Mouse (Mus musculus) embryonic facial prominence, embryonic 14.5 days (tissue): ENCODE data around the gene Ppil2. TPM values are rescaled to one million over a fixed set of nuclear protein-coding genes. Genes with fewer than 3 reads are reported as not detected.

Experiments used
- ATAC-seq: fragments of 200-750 bp; cut with Nextera tagmentation; 2 replicates; pipeline ENCODE4 v1.8.0; 2017; ENCODE audit warnings: low read depth, moderate number of reproducible peaks, moderate TSS enrichment
- DNase-seq: peaks from one replicate; pipeline ENCODE4 v3.0.0-alpha.2; 2015; ENCODE audit warnings: low spot score
- H3K27ac ChIP-seq: fragments of 300-500 bp; sonication (generic); replicated peaks from 2 replicates; pipeline ENCODE4 v1.5.1; 2014; ENCODE audit warnings: low read depth, mild to moderate bottlenecking, low read length, moderate library complexity
- H3K27me3 ChIP-seq: fragments of 300-500 bp; sonication (generic); replicated peaks from 2 replicates; pipeline ENCODE4 v1.6.1; 2014; ENCODE audit warnings: low read length; ENCODE audit not compliant: control insufficient read depth, insufficient read depth
- H3K36me3 ChIP-seq: fragments of 300-500 bp; sonication (generic); 2 replicates; pipeline ENCODE4 v1.6.1; 2014; ENCODE audit warnings: low read length, mixed read lengths; ENCODE audit not compliant: control insufficient read depth, insufficient read depth
- H3K4me1 ChIP-seq: fragments of 300-500 bp; sonication (generic); 2 replicates; pipeline ENCODE4 v1.6.1; 2014; ENCODE audit warnings: antibody characterized with exemption, low read length; ENCODE audit not compliant: control insufficient read depth, insufficient read depth
- H3K4me2 ChIP-seq: fragments of 300-500 bp; sonication (generic); 2 replicates; pipeline ENCODE4 v1.6.1; 2014; ENCODE audit warnings: low read depth, mild to moderate bottlenecking, low read length, moderate library complexity, mixed read lengths
- H3K4me3 ChIP-seq: fragments of 300-500 bp; sonication (generic); 2 replicates; pipeline ENCODE4 v1.5.1; 2014; ENCODE audit warnings: low read depth, mild to moderate bottlenecking, low read length
- H3K9ac ChIP-seq: fragments of 300-500 bp; sonication (generic); 2 replicates; pipeline ENCODE4 v1.6.1; 2014; ENCODE audit warnings: low read depth, mild to moderate bottlenecking, low read length, moderate library complexity, mixed read lengths
- H3K9me3 ChIP-seq: fragments of 300-500 bp; sonication (generic); 2 replicates; pipeline ENCODE4 v1.6.1; 2016; ENCODE audit warnings: low read length; ENCODE audit not compliant: control insufficient read depth
- WGBS: fragments of 180-500 bp; shearing (Covaris S2); extraction: QIAGEN DNeasy Blood & Tissue Kit; methylation state at CpG from one replicate; pipeline ENCODE4 v1.1.7; 2014; 5-methylcytosine and 5-hydroxymethylcytosine counted together
- polyA plus RNA-seq: library from polyadenylated mRNA; unstranded; fragments of >200 nt; fragmentation: Nextera tagmentation; extraction: Ambion mirVana; gene quantifications from 2 replicates; pipeline ENCODE4 v1.2.1, GENCODE M21; 2014

The Ppil2 gene
- polyA plus RNA-seq, 1 experiment from 2014 or later, result 101 TPM

GRCm38 (mm10) chr16:17121569-17121968 lies 10.5 kb upstream of the Ppil2 start:
- Histone ChIP-seq H3K27me3 (no peaks in the 10 kb centered on the region), H3K4me2 (no peak overlapping the region), H3K4me3 (no peak overlapping the region), H3K9ac (no peak overlapping the region), H3K4me1 (peaks cover 11% of the 10 kb centered on the region), H3K36me3 (peaks cover 17% of the 10 kb centered on the region; the same call in 1 of the 2 replicates), H3K9me3 (no peaks in the 10 kb centered on the region), H3K27ac (no peak overlapping the region)
- WGBS, result 67% methylated on average over 10 of the region's 14 CpGs
- DNase-seq (no peak), ATAC-seq (no peak)

DNA sequence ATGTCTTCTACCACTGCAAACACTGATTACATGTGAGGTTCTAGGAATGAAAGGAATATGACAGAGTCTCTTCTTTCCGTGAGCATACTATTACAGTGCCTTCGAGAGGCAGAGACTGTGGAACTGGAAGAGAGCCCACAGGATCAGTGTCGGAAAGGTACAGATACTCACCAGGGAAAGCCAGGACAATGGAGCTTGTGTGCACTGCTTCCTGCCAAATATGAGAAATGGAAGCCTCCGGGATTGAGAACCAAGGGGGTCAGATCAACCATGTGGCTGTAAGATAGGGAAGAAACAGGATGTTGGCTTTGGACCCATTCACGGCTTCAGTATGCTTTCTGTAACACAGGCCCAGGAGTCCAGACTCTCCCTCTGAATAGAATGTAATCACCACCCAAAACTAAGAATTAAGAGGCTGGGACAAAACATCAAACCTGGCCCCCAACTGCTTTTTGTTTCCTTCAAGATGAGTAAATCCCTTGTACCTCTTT lies 6.3 kb upstream of the Ppil2 start:
- Histone ChIP-seq H3K27ac (no peak overlapping the region), H3K9me3 (no peaks in the 10 kb centered on the region), H3K4me1 (no peaks in the 10 kb centered on the region), H3K4me2 (no peak overlapping the region), H3K9ac (no peak overlapping the region), H3K27me3 (no peaks in the 10 kb centered on the region), H3K36me3 (peaks cover 31% of the 10 kb centered on the region), H3K4me3 (no peak overlapping the region)
- 80% methylated on average over 5 of the region's 5 CpGs for WGBS
- ATAC-seq, result no peak
- no peak for DNase-seq

- Histone ChIP-seq H3K4me1 (peaks cover 5% of the 10 kb centered on the region; the same call in 1 of the 2 replicates), H3K27ac (no peak overlapping the region), H3K9me3 (no peaks in the 10 kb centered on the region), H3K4me2 (no peak overlapping the region), H3K9ac (no peak overlapping the region), H3K4me3 (no peak overlapping the region), H3K27me3 (no peaks in the 10 kb centered on the region), H3K36me3 (peaks cover 71% of the 10 kb centered on the region)
- 80% methylated on average over 4 of the region's 4 CpGs for WGBS
- no peak for ATAC-seq
- DNase-seq, result peak; percentile 22
Measured at GRCm38 (mm10) chr16:17104600-17104999, 6.5 kb downstream of the Ppil2 start.

GRCm38 (mm10) chr16:17102630-17103220 lies 8.3 kb downstream of the Ppil2 start:
- Histone ChIP-seq H3K27me3 (no peaks in the 10 kb centered on the region), H3K9me3 (no peaks in the 10 kb centered on the region), H3K4me2 (no peak overlapping the region), H3K36me3 (peaks cover 82% of the 10 kb centered on the region), H3K9ac (no peak overlapping the region), H3K4me1 (peaks cover 5% of the 10 kb centered on the region; the same call in 1 of the 2 replicates), H3K27ac (peak overlapping the region; percentile 10), H3K4me3 (no peak overlapping the region)
- WGBS, result 47% methylated on average over 7 of the region's 7 CpGs
- ATAC-seq (no peak; the same call in 1 of the 2 replicates), DNase-seq (peak; percentile 26)

DNA sequence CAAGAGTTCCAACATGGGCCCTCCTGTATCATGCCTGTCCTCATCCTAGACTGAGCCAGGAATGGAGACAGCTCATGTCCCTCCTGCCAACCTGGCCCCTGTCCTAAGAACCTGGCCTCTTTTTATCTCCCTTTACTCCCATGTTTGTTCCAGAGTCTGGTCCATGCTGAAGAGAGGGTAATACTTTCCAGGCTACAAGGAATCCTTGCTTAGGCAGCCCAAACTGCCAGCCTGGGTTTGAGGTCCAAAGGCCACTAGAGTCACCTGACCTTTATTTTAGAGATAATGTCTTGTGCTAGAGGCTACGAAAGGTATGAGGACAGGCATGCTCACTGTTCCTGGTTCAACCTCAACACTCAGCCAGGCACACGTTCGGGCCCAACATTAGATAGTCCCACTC lies 14.1 kb downstream of the Ppil2 start:
- Histone ChIP-seq H3K9me3 (no peaks in the 10 kb centered on the region), H3K9ac (no peak overlapping the region), H3K4me1 (no peaks in the 10 kb centered on the region), H3K27ac (no peak overlapping the region), H3K4me3 (no peak overlapping the region), H3K36me3 (peaks cover 90% of the 10 kb centered on the region), H3K27me3 (no peaks in the 10 kb centered on the region), H3K4me2 (no peak overlapping the region)
- ATAC-seq, result no peak
- WGBS, result 98% methylated on average over 3 of the region's 3 CpGs
- no peak for DNase-seq

- peak; percentile 24 for DNase-seq
- Histone ChIP-seq H3K4me3 (no peak overlapping the region), H3K9ac (no peak overlapping the region), H3K36me3 (peaks cover 98% of the 10 kb centered on the region), H3K9me3 (no peaks in the 10 kb centered on the region), H3K4me2 (no peak overlapping the region), H3K4me1 (no peaks in the 10 kb centered on the region), H3K27ac (no peak overlapping the region), H3K27me3 (no peaks in the 10 kb centered on the region)
- no peak for ATAC-seq
- 62% methylated on average over 3 of the region's 3 CpGs for WGBS
Measured at GRCm38 (mm10) chr16:17088346-17088745, 22.7 kb downstream of the Ppil2 start.

- H3K27ac ChIP-seq, result no peak overlapping the region
- ATAC-seq, result no peak
- H3K36me3 ChIP-seq, result peaks cover 98% of the 10 kb centered on the region
- DNase-seq, result no peak
- 71% methylated on average over 13 of the region's 13 CpGs for WGBS
- no peak overlapping the region for H3K4me2 ChIP-seq
- no peaks in the 10 kb centered on the region for H3K27me3 ChIP-seq
- H3K4me3 ChIP-seq, result no peak overlapping the region
- H3K9ac ChIP-seq, result no peak overlapping the region
- H3K9me3 ChIP-seq, result no peaks in the 10 kb centered on the region
- H3K4me1 ChIP-seq, result no peaks in the 10 kb centered on the region
Measured at GRCm38 (mm10) chr16:17086669-17087193, 24.3 kb downstream of the Ppil2 start.

GRCm38 (mm10) chr16:17086241-17086640 lies 24.8 kb downstream of the Ppil2 start:
- H3K36me3 ChIP-seq, result peaks cover 94% of the 10 kb centered on the region
- no peak for ATAC-seq

GRCm38 (mm10) chr16:17085636-17086035 lies 25.4 kb downstream of the Ppil2 start:
- DNase-seq, result no peak
- 84% methylated on average over 4 of the region's 4 CpGs for WGBS
- H3K4me3 ChIP-seq, result no peak overlapping the region
- no peak for ATAC-seq
- peaks cover 88% of the 10 kb centered on the region for H3K36me3 ChIP-seq
- H3K4me2 ChIP-seq, result no peak overlapping the region
- no peaks in the 10 kb centered on the region for H3K27me3 ChIP-seq
- no peaks in the 10 kb centered on the region for H3K9me3 ChIP-seq
- H3K9ac ChIP-seq, result no peak overlapping the region
- H3K4me1 ChIP-seq, result no peaks in the 10 kb centered on the region
- H3K27ac ChIP-seq, result no peak overlapping the region

More at GRCm38 (mm10) chr16:17086241-17086640, 24.8 kb downstream of the Ppil2 start:
- H3K4me1 ChIP-seq, result no peaks in the 10 kb centered on the region
- DNase-seq, result no peak
- H3K9ac ChIP-seq, result no peak overlapping the region
- no peak overlapping the region for H3K27ac ChIP-seq
- no peaks in the 10 kb centered on the region for H3K27me3 ChIP-seq
- no peaks in the 10 kb centered on the region for H3K9me3 ChIP-seq
- H3K4me3 ChIP-seq, result no peak overlapping the region
- 85% methylated on average over 3 of the region's 3 CpGs for WGBS
- no peak overlapping the region for H3K4me2 ChIP-seq
